Mouse (Mus musculus) liver, postnatal 0 days (tissue): ENCODE results near the gene Postn.

ENCODE experiments used
- CTCF ChIP-seq: sonication (generic); IDR thresholded peaks from 2 replicates; pipeline ENCODE4 v1.5.1; 2016; ENCODE audit warnings: antibody characterized with exemption, low read depth
- EP300 ChIP-seq: IDR thresholded peaks from 2 replicates; pipeline ENCODE4 v1.6.1; 2016; ENCODE audit warnings: antibody characterized with exemption, low read depth, mild to moderate bottlenecking

DNA sequence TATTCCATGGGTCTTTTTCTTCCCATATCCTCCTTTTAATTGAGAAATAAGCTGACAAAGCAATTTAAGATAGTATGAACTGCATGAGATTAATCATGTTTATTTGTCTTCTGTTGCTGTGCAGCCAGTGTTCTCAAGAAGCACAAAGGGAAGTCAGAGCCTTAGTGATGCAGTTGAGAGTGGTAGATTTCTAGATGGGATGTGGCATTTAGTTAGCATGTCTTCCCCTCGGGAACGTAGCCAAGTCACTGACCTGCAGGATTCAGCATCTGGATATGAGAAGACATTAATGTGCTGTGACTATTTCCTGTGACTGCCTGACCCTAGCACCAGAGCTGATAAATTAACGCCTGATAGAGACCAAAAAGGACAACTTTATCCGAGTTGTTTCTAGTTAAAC is 19.1 kb downstream of the Postn start:
- TF ChIP-seq CTCF (no peak), EP300 (no peak)
